Mouse (Mus musculus) midbrain, postnatal 0 days (tissue): ENCODE data around the gene Ccdc73. TPM values are rescaled to one million over a fixed set of nuclear protein-coding genes. Genes with fewer than 3 reads are reported as not detected.
"Not testable (repeated sequence)": the region's sequence is repeated elsewhere in the genome, so short reads cannot be mapped to it uniquely, and the experiment has no call there.

Experiments used
- ATAC-seq: fragments of 200-750 bp; cut with Nextera tagmentation; 2 replicates; pipeline ENCODE4 v1.8.0; 2017; ENCODE audit warnings: moderate number of reproducible peaks, mild to moderate bottlenecking, moderate TSS enrichment, moderate library complexity; ENCODE audit not compliant: low FRiP score
- DNase-seq: peaks from one replicate; pipeline ENCODE4 v3.0.0-alpha.2; 2015; ENCODE audit warnings: low spot score
- H3K27ac ChIP-seq: fragments of 300-500 bp; sonication (generic); 2 replicates; pipeline ENCODE4 v1.5.1; 2014; ENCODE audit warnings: low read depth, mild to moderate bottlenecking, low read length, mixed read lengths
- H3K27me3 ChIP-seq: fragments of 300-500 bp; sonication (generic); 2 replicates; pipeline ENCODE4 v1.6.1; 2014; ENCODE audit warnings: low read length, control low read depth, mixed read lengths; ENCODE audit not compliant: insufficient read depth
- H3K36me3 ChIP-seq: fragments of 300-500 bp; sonication (generic); 2 replicates; pipeline ENCODE4 v1.6.1; 2014; ENCODE audit warnings: low read length, control low read depth, mixed read lengths; ENCODE audit not compliant: insufficient read depth
- H3K4me1 ChIP-seq: fragments of 300-500 bp; sonication (generic); 2 replicates; pipeline ENCODE4 v1.6.1; 2014; ENCODE audit warnings: mild to moderate bottlenecking, control low read depth, antibody characterized with exemption, low read length, mixed read lengths; ENCODE audit not compliant: insufficient read depth
- H3K4me2 ChIP-seq: fragments of 300-500 bp; sonication (generic); 2 replicates; pipeline ENCODE4 v1.6.1; 2014; ENCODE audit warnings: low read depth, mild to moderate bottlenecking, low read length, mixed read lengths; ENCODE audit not compliant: poor library complexity, severe bottlenecking
- H3K4me3 ChIP-seq: fragments of 300-500 bp; sonication (generic); 2 replicates; pipeline ENCODE4 v1.5.1; 2014; ENCODE audit warnings: low read depth, mild to moderate bottlenecking, low read length, moderate library complexity
- H3K9ac ChIP-seq: fragments of 300-500 bp; sonication (generic); replicated peaks from 2 replicates; pipeline ENCODE4 v1.6.1; 2014; ENCODE audit warnings: mild to moderate bottlenecking, low read length, moderate library complexity, mixed read lengths; ENCODE audit not compliant: poor library complexity, severe bottlenecking
- H3K9me3 ChIP-seq: fragments of 300-500 bp; sonication (generic); 2 replicates; pipeline ENCODE4 v1.6.1; 2016; ENCODE audit warnings: low read length, control low read depth
- CTCF ChIP-seq: IDR thresholded peaks from 2 replicates; pipeline ENCODE4 v1.5.1; 2016; ENCODE audit warnings: antibody characterized with exemption, mild to moderate bottlenecking
- WGBS: fragments of 180-500 bp; shearing (Covaris S2); extraction: QIAGEN DNeasy Blood & Tissue Kit; methylation state at CpG from one replicate; pipeline ENCODE4 v1.1.7; 2014; 5-methylcytosine and 5-hydroxymethylcytosine counted together
- polyA plus RNA-seq: library from polyadenylated mRNA; unstranded; fragments of >200 nt; fragmentation: Nextera tagmentation; extraction: Ambion mirVana; gene quantifications from 2 replicates; pipeline ENCODE4 v1.2.1, GENCODE M21; 2015
- total RNA-seq: library from RNA; depleted of rRNA; stranded (reverse); fragments of >200 nt; gene quantifications from 2 replicates; pipeline ENCODE4 v1.2.3, GENCODE M21; 2014

Gene Ccdc73
- total and polyA plus RNA-seq, 2 experiments from 2014 or later = 0.71 to 4.5 TPM

GRCm38 (mm10) chr2:104849991-104850359 lies 17.6 kb upstream of the Ccdc73 start:
- no peak for TF ChIP-seq CTCF
- Histone ChIP-seq H3K9ac (peak overlapping the region; percentile 48; the same call in 1 of the 2 replicates), H3K4me1 (no peaks in the 10 kb centered on the region), H3K4me2 (peak overlapping the region; percentile 97), H3K36me3 (no peaks in the 10 kb centered on the region), H3K4me3 (peak overlapping the region; percentile 43), H3K9me3 (no peaks in the 10 kb centered on the region), H3K27me3 (0 out of 2 replicates have a peak, but pooled peaks cover 3% of the 10 kb centered on the region), H3K27ac (no peak overlapping the region)
- DNase-seq = no peak
- 65% methylated on average over 3 of the region's 3 CpGs for WGBS
- no peak for ATAC-seq

DNA sequence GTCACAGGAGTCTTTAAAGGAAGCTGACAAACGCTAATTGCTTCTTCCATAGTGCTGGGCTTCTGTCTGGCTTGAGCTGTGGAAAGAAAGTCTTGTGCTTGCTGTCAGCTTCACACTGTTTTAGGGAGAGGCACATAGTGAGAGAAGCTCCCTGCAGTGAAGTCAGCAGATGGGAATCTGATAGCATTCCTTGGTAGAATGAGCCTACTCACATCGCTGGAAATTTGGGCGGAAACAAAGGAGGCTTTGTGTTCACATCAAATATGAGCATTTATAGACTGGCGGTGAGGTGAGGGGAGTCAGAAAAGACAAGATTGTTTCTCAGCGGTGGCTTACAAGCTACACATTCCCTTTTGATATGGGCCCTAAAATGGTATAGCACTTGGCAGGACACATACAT lies 15.9 kb upstream of the Ccdc73 start:
- Histone ChIP-seq H3K27ac (no peak overlapping the region), H3K4me1 (no peaks in the 10 kb centered on the region), H3K4me3 (no peak overlapping the region), H3K9ac (no peak overlapping the region), H3K36me3 (no peaks in the 10 kb centered on the region), H3K4me2 (no peak overlapping the region), H3K27me3 (0 out of 2 replicates have a peak, but pooled peaks cover 3% of the 10 kb centered on the region), H3K9me3 (no peaks in the 10 kb centered on the region)
- ATAC-seq (no peak), DNase-seq (peak; percentile 18)
- WGBS = 45% methylated on average over 5 of the region's 5 CpGs
- no peak for TF ChIP-seq CTCF

GRCm38 (mm10) chr2:104852546-104852945 lies 15.1 kb upstream of the Ccdc73 start:
- no peak overlapping the region for H3K4me3 ChIP-seq
- no peak for DNase-seq
- H3K27ac ChIP-seq = no peak overlapping the region
- WGBS = 93% methylated on average over 7 of the region's 7 CpGs
- ATAC-seq = no peak
- H3K4me2 ChIP-seq = no peak overlapping the region
- H3K9ac ChIP-seq = no peak overlapping the region
- no peaks in the 10 kb centered on the region for H3K36me3 ChIP-seq
- H3K27me3 ChIP-seq = 0 out of 2 replicates have a peak, but pooled peaks cover 3% of the 10 kb centered on the region
- TF ChIP-seq CTCF = no peak
- H3K9me3 ChIP-seq = no peaks in the 10 kb centered on the region
- no peaks in the 10 kb centered on the region for H3K4me1 ChIP-seq

DNA sequence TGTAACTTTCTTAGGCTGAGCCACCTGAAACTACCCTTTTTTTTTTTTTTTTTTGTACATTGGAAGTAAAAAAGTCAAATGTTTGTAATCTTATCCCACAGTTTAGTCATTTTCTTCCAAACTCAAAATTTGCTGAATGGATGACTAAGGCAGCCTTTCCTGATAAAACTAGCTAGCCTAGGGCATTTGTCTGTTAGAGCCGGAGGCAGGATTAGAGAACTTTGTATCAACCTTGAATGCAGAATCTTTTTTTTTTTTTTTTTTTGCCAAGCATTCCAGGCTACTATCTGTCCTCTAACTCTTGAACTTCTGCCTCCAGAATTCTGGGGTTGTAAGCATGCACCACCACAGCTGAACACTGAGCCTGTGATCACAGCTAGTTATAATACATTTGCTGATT lies 12.8 kb upstream of the Ccdc73 start:
- ATAC-seq (no peak), DNase-seq (no peak)
- Histone ChIP-seq H3K9ac (no peak overlapping the region), H3K9me3 (no peaks in the 10 kb centered on the region), H3K4me1 (no peaks in the 10 kb centered on the region), H3K27ac (no peak overlapping the region), H3K4me3 (no peak overlapping the region), H3K27me3 (0 out of 2 replicates have a peak, but pooled peaks cover 3% of the 10 kb centered on the region), H3K4me2 (no peak overlapping the region), H3K36me3 (no peaks in the 10 kb centered on the region)
- no peak for TF ChIP-seq CTCF
- WGBS = 68% methylated on average over 1 of the region's 1 CpGs

DNA sequence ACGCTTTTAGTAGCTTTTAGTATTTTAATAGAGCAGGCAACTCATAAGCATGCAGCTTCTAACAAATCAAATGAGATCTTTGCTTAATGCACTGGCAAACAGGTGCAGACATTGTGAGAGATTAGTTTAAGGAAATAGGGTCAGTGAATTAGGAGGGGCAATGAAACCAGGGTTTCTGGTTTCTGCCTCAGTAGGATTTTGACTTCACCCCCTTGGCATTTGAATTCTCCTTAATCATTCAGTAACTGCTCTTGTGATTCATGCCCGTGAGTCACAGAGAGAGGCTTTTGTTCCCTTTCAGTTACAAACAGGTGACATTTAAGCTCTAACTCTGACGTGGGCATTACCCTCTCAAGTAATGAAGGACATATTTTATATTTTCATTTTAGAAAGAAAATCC lies 11.9 kb upstream of the Ccdc73 start:
- ATAC-seq (no peak), DNase-seq (no peak)
- Histone ChIP-seq H3K4me2 (no peak overlapping the region), H3K27ac (no peak overlapping the region), H3K36me3 (no peaks in the 10 kb centered on the region), H3K9me3 (no peaks in the 10 kb centered on the region), H3K4me3 (no peak overlapping the region), H3K9ac (no peak overlapping the region), H3K4me1 (no peaks in the 10 kb centered on the region), H3K27me3 (0 out of 2 replicates have a peak, but pooled peaks cover 3% of the 10 kb centered on the region)
- 32% methylated on average over 3 of the region's 3 CpGs for WGBS
- no peak for TF ChIP-seq CTCF

- DNase-seq = no peak
- no peak overlapping the region for H3K9ac ChIP-seq
- H3K4me3 ChIP-seq = no peak overlapping the region
- 58% methylated on average over 1 of the region's 1 CpGs for WGBS
- H3K27me3 ChIP-seq = 0 out of 2 replicates have a peak, but pooled peaks cover 3% of the 10 kb centered on the region
- no peak for TF ChIP-seq CTCF
- no peaks in the 10 kb centered on the region for H3K9me3 ChIP-seq
- no peak overlapping the region for H3K27ac ChIP-seq
- H3K36me3 ChIP-seq = no peaks in the 10 kb centered on the region
- H3K4me1 ChIP-seq = no peaks in the 10 kb centered on the region
- no peak for ATAC-seq
- no peak overlapping the region for H3K4me2 ChIP-seq
These were observed 11.4 kb upstream of the Ccdc73 start for GRCm38 (mm10) chr2:104856218-104856617.

GRCm38 (mm10) chr2:104858083-104858482 lies 9.5 kb upstream of the Ccdc73 start:
- 89% methylated on average over 3 of the region's 3 CpGs for WGBS
- H3K9me3 ChIP-seq, H3K9ac ChIP-seq, DNase-seq, H3K36me3 ChIP-seq, H3K27ac ChIP-seq, ATAC-seq, H3K4me2 ChIP-seq, H3K27me3 ChIP-seq, H3K4me3 ChIP-seq, H3K4me1 ChIP-seq: not testable (repeated sequence)
